Mouse (Mus musculus) MEL (cell line): Measurements from ENCODE around the gene Kcnip2.
A peak's percentile ranks its signal among the peaks of the same experiment; 100 is the strongest.

Source experiments
- BHLHE40 ChIP-seq: IDR thresholded peaks from 2 replicates; pipeline ENCODE4 v1.6.1; 2012; ENCODE audit warnings: low read depth, mild to moderate bottlenecking, inconsistent platforms, low read length, improper control_type of control experiment, borderline replicate concordance
- CHD1 ChIP-seq: IDR thresholded peaks from 2 replicates; pipeline ENCODE4 v1.6.1; 2012; ENCODE audit warnings: low read depth, mild to moderate bottlenecking, inconsistent platforms, low read length, improper control_type of control experiment
- CTCF ChIP-seq, 3 experiments: IDR thresholded peaks in 2 of 3; conservative IDR thresholded peaks in 1 of 3; 2 replicates each; pipeline ENCODE4 v1.5.1; 2011 to 2012; ENCODE audit warnings: low read length in 3 of 3, low read depth in 2 of 3, mild to moderate bottlenecking in 2 of 3, improper control_type of control experiment in 1 of 3, inconsistent platforms in 1 of 3, mixed read lengths in 1 of 3, moderate library complexity in 1 of 3; ENCODE audit not compliant: control insufficient read depth in 1 of 3, insufficient read depth in 1 of 3, poor library complexity in 1 of 3, severe bottlenecking in 1 of 3
- ETS1 ChIP-seq: IDR thresholded peaks from 2 replicates; pipeline ENCODE4 v1.6.1; 2012; ENCODE audit warnings: low read depth, mild to moderate bottlenecking, inconsistent platforms, low read length, improper control_type of control experiment, moderate library complexity
- GATA1 ChIP-seq: IDR thresholded peaks from 2 replicates; pipeline ENCODE4 v1.6.1; 2011; ENCODE audit warnings: low read depth, low read length, improper control_type of control experiment
- JUND ChIP-seq: IDR thresholded peaks from 2 replicates; pipeline ENCODE4 v1.6.1; 2011; ENCODE audit warnings: low read depth, mild to moderate bottlenecking, improper control_type of control experiment, low read length
- MAZ ChIP-seq: IDR thresholded peaks from 2 replicates; pipeline ENCODE4 v1.6.1; 2012; ENCODE audit warnings: low read depth, mild to moderate bottlenecking, inconsistent platforms, low read length, improper control_type of control experiment
- MXI1 ChIP-seq: IDR thresholded peaks from 2 replicates; pipeline ENCODE4 v1.6.1; 2011; ENCODE audit warnings: mild to moderate bottlenecking, low read depth, low read length, improper control_type of control experiment
- SIN3A ChIP-seq: IDR thresholded peaks from 2 replicates; pipeline ENCODE4 v1.6.1; 2012; ENCODE audit warnings: low read length, improper control_type of control experiment, inconsistent platforms
- SMC3 ChIP-seq: IDR thresholded peaks from 2 replicates; pipeline ENCODE4 v1.6.1; 2011; ENCODE audit warnings: low read depth, low read length, improper control_type of control experiment

DNA sequence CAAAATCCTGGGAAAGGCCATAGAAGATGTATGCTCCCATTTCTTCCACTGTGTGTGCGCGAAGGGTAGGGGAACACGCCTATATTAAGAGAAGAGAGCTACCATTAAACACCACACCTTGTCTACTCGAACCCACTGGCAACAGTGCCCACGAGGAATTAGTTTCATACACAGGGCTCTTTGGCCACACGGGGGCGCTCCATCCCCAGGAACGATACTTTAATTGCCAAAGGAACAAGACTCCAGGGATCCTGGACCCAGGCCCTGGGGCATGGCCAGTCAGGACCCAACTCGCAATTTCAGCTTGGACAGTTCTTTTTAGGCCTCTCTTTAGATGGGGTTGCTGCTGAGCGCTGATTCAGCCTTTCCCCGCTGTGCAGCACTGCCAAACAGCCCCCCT lies 2.6 kb downstream of the Kcnip2 start:
- TF ChIP-seq CTCF (IDR thresholded peaks at IDR 0.05 in 2 of 3, conservative IDR thresholded peaks at IDR 0.05 in 1 of 3; ENCODE audit: control insufficient read depth in 1 of 3, insufficient read depth in 1 of 3, low read depth in 2 of 3, low read length in 3 of 3, poor library complexity in 1 of 3, severe bottlenecking in 1 of 3) = peak; percentile 88 to 97 (median 95)
- TF ChIP-seq MAZ = 0 out of 2 replicates have a peak, but pooled peaks have one; percentile 15
- TF ChIP-seq SMC3 = peak; percentile 81
- no peak for TF ChIP-seq CHD1
- TF ChIP-seq GATA1 = no peak
- no peak for TF ChIP-seq JUND
- TF ChIP-seq MXI1 = no peak; the same call in 1 of the 2 replicates
- TF ChIP-seq BHLHE40 = no peak
- no peak; the same call in 1 of the 2 replicates for TF ChIP-seq SIN3A
- no peak for TF ChIP-seq ETS1
